Mouse (Mus musculus): ENCODE measurements around the gene Ten1. TPM values are rescaled to one million over a fixed set of nuclear protein-coding genes. Genes with fewer than 3 reads are reported as not detected.

Gene Ten1
- polyA plus RNA-seq, 1 experiment from 2014 or later = 51.9 TPM

DNA sequence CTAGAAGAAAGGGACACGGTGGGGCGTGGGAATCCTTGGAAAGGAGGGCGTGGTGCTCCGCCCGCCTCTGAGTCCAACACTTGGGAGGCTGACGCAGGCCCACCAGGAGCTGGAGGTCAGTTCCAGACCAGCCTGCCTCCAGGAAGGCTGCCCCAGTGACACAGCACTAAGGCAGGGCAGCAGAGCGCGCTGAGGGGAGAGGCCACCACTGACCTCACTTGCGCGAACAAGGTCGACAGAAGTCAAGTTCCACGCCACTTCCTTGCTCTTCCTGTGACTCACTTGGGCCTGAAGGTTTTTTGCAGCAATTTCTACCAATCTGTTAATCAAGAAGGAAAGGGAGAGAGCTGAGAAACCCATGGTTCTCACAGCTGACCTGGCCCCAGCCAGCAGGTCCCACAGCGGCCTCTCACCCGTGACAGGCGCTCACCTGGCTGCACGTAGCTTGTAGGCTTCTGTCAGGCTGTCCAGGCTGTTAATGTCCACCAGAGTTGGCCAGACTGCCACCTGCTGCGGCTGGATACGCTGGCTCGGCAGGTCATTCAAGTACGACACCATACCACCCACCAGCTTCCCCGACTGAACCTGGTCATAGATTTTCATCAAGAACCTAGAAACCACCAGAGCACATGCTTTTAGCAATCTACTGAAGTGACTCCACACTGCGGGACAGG, 23.7 kb upstream of the Ten1 start:
- Histone ChIP-seq H3K4me3 (ENCODE audit: low read depth, low read length) (no peak overlapping the region), H3K9me3 (ENCODE audit: control insufficient read depth, low read length) (no peaks in the 10 kb centered on the region), H3K27me3 (ENCODE audit: control insufficient read depth, insufficient read depth, low read length) (no peaks in the 10 kb centered on the region), H3K36me3 (ENCODE audit: control insufficient read depth, insufficient read depth, low read length) (peaks cover 28% of the 10 kb centered on the region), H3K9ac (ENCODE audit: low read length) (no peak overlapping the region), H3K4me1 (replicated peaks; ENCODE audit: control insufficient read depth, insufficient read depth) (no peaks in the 10 kb centered on the region), H3K4me2 (replicated peaks; ENCODE audit: low read depth) (no peak overlapping the region), H3K27ac (replicated peaks) (peak overlapping the region; percentile 49)
- DNase-seq (ENCODE audit: low spot score) (peak; percentile 55), ATAC-seq (ENCODE audit: low FRiP score, low TSS enrichment) (peak; percentile 68)
- WGBS = 80% methylated on average over 19 of the region's 22 CpGs
- TF ChIP-seq CTCF (IDR thresholded peaks at IDR 0.05; ENCODE audit: low read depth) = no peak
- TF ChIP-seq EP300 (optimal IDR thresholded peaks at IDR 0.05) = no peak

DNA sequence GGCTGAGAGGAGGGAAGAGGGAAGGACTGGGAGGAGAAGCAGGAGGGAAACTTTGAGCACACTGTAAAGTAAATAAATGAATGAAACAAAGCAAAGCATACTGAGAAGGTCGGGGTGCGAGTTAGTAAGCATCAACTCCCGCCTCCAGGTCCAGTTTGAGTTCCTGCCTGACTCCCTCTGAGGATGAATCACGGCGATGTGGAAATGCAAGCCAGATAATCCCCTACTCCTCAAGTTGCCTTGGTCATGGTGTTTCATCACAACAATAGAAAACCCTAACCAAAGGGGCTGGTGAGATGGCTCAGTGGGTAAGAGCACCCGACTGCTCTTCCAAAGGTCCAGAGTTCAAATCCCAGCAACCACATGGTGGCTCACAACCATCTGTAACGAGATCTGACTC, 22.6 kb upstream of the Ten1 start:
- DNase-seq (ENCODE audit: low spot score) (no peak), ATAC-seq (ENCODE audit: low FRiP score, low TSS enrichment) (no peak)
- no peak overlapping the region for H3K9ac ChIP-seq (ENCODE audit: low read length)
- no peak for TF ChIP-seq EP300 (optimal IDR thresholded peaks at IDR 0.05)
- 71% methylated on average over 7 of the region's 7 CpGs for WGBS
- no peaks in the 10 kb centered on the region for H3K4me1 ChIP-seq (replicated peaks; ENCODE audit: control insufficient read depth, insufficient read depth)
- H3K4me3 ChIP-seq (ENCODE audit: low read depth, low read length) = no peak overlapping the region
- H3K4me2 ChIP-seq (replicated peaks; ENCODE audit: low read depth) = no peak overlapping the region
- peaks cover 31% of the 10 kb centered on the region for H3K36me3 ChIP-seq (ENCODE audit: control insufficient read depth, insufficient read depth, low read length)
- H3K27me3 ChIP-seq (ENCODE audit: control insufficient read depth, insufficient read depth, low read length) = no peaks in the 10 kb centered on the region
- no peaks in the 10 kb centered on the region for H3K9me3 ChIP-seq (ENCODE audit: control insufficient read depth, low read length)
- no peak overlapping the region; the same call in 1 of the 2 replicates for H3K27ac ChIP-seq (replicated peaks)

- WGBS = 77% methylated on average over 20 of the region's 20 CpGs
- Histone ChIP-seq H3K4me3 (ENCODE audit: low read depth, low read length) (no peak overlapping the region), H3K4me2 (replicated peaks; ENCODE audit: low read depth) (no peak overlapping the region), H3K27me3 (ENCODE audit: control insufficient read depth, insufficient read depth, low read length) (no peaks in the 10 kb centered on the region), H3K27ac (replicated peaks) (no peak overlapping the region), H3K4me1 (replicated peaks; ENCODE audit: control insufficient read depth, insufficient read depth) (no peaks in the 10 kb centered on the region), H3K9me3 (ENCODE audit: control insufficient read depth, low read length) (no peaks in the 10 kb centered on the region), H3K9ac (ENCODE audit: low read length) (no peak overlapping the region), H3K36me3 (ENCODE audit: control insufficient read depth, insufficient read depth, low read length) (peaks cover 29% of the 10 kb centered on the region)
- ATAC-seq (ENCODE audit: low FRiP score, low TSS enrichment) = no peak
- TF ChIP-seq EP300 (optimal IDR thresholded peaks at IDR 0.05) = no peak
- no peak for TF ChIP-seq CTCF (IDR thresholded peaks at IDR 0.05; ENCODE audit: low read depth)
- DNase-seq (ENCODE audit: low spot score) = no peak
Observed at GRCm38 (mm10) chr11:116178411-116179121, 20.1 kb upstream of the Ten1 start.

GRCm38 (mm10) chr11:116185836-116186235, 12.8 kb upstream of the Ten1 start:
- 71% methylated on average over 3 of the region's 3 CpGs for WGBS
- ATAC-seq (ENCODE audit: low FRiP score, low TSS enrichment) (peak; percentile 33), DNase-seq (ENCODE audit: low spot score) (no peak)
- Histone ChIP-seq H3K27me3 (ENCODE audit: control insufficient read depth, insufficient read depth, low read length) (no peaks in the 10 kb centered on the region), H3K4me2 (replicated peaks; ENCODE audit: low read depth) (no peak overlapping the region), H3K27ac (replicated peaks) (peak overlapping the region; percentile 53), H3K9me3 (ENCODE audit: control insufficient read depth, low read length) (no peaks in the 10 kb centered on the region), H3K4me3 (ENCODE audit: low read depth, low read length) (no peak overlapping the region), H3K4me1 (replicated peaks; ENCODE audit: control insufficient read depth, insufficient read depth) (0 out of 2 replicates have a peak, but pooled peaks cover 2% of the 10 kb centered on the region), H3K9ac (ENCODE audit: low read length) (no peak overlapping the region), H3K36me3 (ENCODE audit: control insufficient read depth, insufficient read depth, low read length) (peaks cover 11% of the 10 kb centered on the region; the same call in 1 of the 2 replicates)
- no peak for TF ChIP-seq CTCF (IDR thresholded peaks at IDR 0.05; ENCODE audit: low read depth)
- no peak for TF ChIP-seq EP300 (optimal IDR thresholded peaks at IDR 0.05)

- no peaks in the 10 kb centered on the region for H3K9me3 ChIP-seq (ENCODE audit: control insufficient read depth, low read length)
- H3K36me3 ChIP-seq (ENCODE audit: control insufficient read depth, insufficient read depth, low read length) = peaks cover 11% of the 10 kb centered on the region; the same call in 1 of the 2 replicates
- H3K27me3 ChIP-seq (ENCODE audit: control insufficient read depth, insufficient read depth, low read length) = no peaks in the 10 kb centered on the region
- no peak overlapping the region for H3K4me3 ChIP-seq (ENCODE audit: low read depth, low read length)
- no peak overlapping the region for H3K4me2 ChIP-seq (replicated peaks; ENCODE audit: low read depth)
- H3K4me1 ChIP-seq (replicated peaks; ENCODE audit: control insufficient read depth, insufficient read depth) = 0 out of 2 replicates have a peak, but pooled peaks cover 2% of the 10 kb centered on the region
- TF ChIP-seq EP300 (optimal IDR thresholded peaks at IDR 0.05) (no peak), CTCF (IDR thresholded peaks at IDR 0.05; ENCODE audit: low read depth) (no peak)
- DNase-seq (ENCODE audit: low spot score) (no peak), ATAC-seq (ENCODE audit: low FRiP score, low TSS enrichment) (no peak)
- peak overlapping the region; percentile 53 for H3K27ac ChIP-seq (replicated peaks)
- WGBS = 90% methylated on average over 11 of the region's 11 CpGs
- H3K9ac ChIP-seq (ENCODE audit: low read length) = peak overlapping the region; percentile 13; the same call in 1 of the 2 replicates
Observed at GRCm38 (mm10) chr11:116186360-116186759, 12.3 kb upstream of the Ten1 start.
